Mouse (Mus musculus) ES-Bruce4 (cell line): ENCODE data around the gene Gm10663.

Source experiments
- CTCF ChIP-seq: IDR thresholded peaks from one replicate; pipeline ENCODE4 v1.8.1; 2011; ENCODE audit warnings: low read depth, low read length
- EP300 ChIP-seq: IDR thresholded peaks from 2 replicates; pipeline ENCODE4 v1.6.1; 2011; ENCODE audit warnings: low read depth, low read length; ENCODE audit not compliant: insufficient read depth
- POLR2A ChIP-seq: IDR thresholded peaks from one replicate; pipeline ENCODE4 v1.8.1; 2011; ENCODE audit warnings: low read length; ENCODE audit not compliant: insufficient read depth

DNA sequence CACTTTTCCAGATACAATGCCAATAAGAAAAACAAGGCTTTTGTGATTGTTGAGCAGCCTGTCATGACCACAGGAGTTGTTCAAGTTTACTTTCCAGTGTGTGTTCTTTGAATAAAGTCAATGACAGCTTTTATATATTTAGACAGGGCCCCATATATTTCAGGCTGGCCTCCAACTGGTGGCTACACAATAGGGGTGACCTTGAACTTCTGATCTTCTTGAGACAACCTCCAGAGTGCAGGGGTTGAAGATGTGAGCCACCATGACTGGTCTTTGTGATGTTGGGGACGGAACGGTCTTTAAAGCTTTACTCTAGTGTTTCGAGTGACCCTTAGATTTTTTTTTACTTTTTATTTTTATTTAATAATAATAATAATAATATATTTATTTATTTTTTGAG is 9.2 kb upstream of the Gm10663 start:
- no peak for TF ChIP-seq POLR2A
- no peak for TF ChIP-seq EP300
- no peak for TF ChIP-seq CTCF
